Mouse (Mus musculus) midbrain, postnatal 0 days (tissue): ENCODE data around the gene Ucn2. TPM values are rescaled to one million over a fixed set of nuclear protein-coding genes. Genes with fewer than 3 reads are reported as not detected.

ENCODE experiments used
- ATAC-seq: fragments of 200-750 bp; cut with Nextera tagmentation; 2 replicates; pipeline ENCODE4 v1.8.0; 2017; ENCODE audit warnings: moderate number of reproducible peaks, mild to moderate bottlenecking, moderate TSS enrichment, moderate library complexity; ENCODE audit not compliant: low FRiP score
- DNase-seq: peaks from one replicate; pipeline ENCODE4 v3.0.0-alpha.2; 2015; ENCODE audit warnings: low spot score
- H3K27ac ChIP-seq: fragments of 300-500 bp; sonication (generic); 2 replicates; pipeline ENCODE4 v1.5.1; 2014; ENCODE audit warnings: low read depth, mild to moderate bottlenecking, low read length, mixed read lengths
- H3K27me3 ChIP-seq: fragments of 300-500 bp; sonication (generic); 2 replicates; pipeline ENCODE4 v1.6.1; 2014; ENCODE audit warnings: low read length, control low read depth, mixed read lengths; ENCODE audit not compliant: insufficient read depth
- H3K36me3 ChIP-seq: fragments of 300-500 bp; sonication (generic); 2 replicates; pipeline ENCODE4 v1.6.1; 2014; ENCODE audit warnings: low read length, control low read depth, mixed read lengths; ENCODE audit not compliant: insufficient read depth
- H3K4me1 ChIP-seq: fragments of 300-500 bp; sonication (generic); 2 replicates; pipeline ENCODE4 v1.6.1; 2014; ENCODE audit warnings: mild to moderate bottlenecking, control low read depth, antibody characterized with exemption, low read length, mixed read lengths; ENCODE audit not compliant: insufficient read depth
- H3K4me2 ChIP-seq: fragments of 300-500 bp; sonication (generic); 2 replicates; pipeline ENCODE4 v1.6.1; 2014; ENCODE audit warnings: low read depth, mild to moderate bottlenecking, low read length, mixed read lengths; ENCODE audit not compliant: poor library complexity, severe bottlenecking
- H3K4me3 ChIP-seq: fragments of 300-500 bp; sonication (generic); 2 replicates; pipeline ENCODE4 v1.5.1; 2014; ENCODE audit warnings: low read depth, mild to moderate bottlenecking, low read length, moderate library complexity
- H3K9ac ChIP-seq: fragments of 300-500 bp; sonication (generic); replicated peaks from 2 replicates; pipeline ENCODE4 v1.6.1; 2014; ENCODE audit warnings: mild to moderate bottlenecking, low read length, moderate library complexity, mixed read lengths; ENCODE audit not compliant: poor library complexity, severe bottlenecking
- H3K9me3 ChIP-seq: fragments of 300-500 bp; sonication (generic); 2 replicates; pipeline ENCODE4 v1.6.1; 2016; ENCODE audit warnings: low read length, control low read depth
- CTCF ChIP-seq: IDR thresholded peaks from 2 replicates; pipeline ENCODE4 v1.5.1; 2016; ENCODE audit warnings: antibody characterized with exemption, mild to moderate bottlenecking
- WGBS: fragments of 180-500 bp; shearing (Covaris S2); extraction: QIAGEN DNeasy Blood & Tissue Kit; methylation state at CpG from one replicate; pipeline ENCODE4 v1.1.7; 2014; 5-methylcytosine and 5-hydroxymethylcytosine counted together
- polyA plus RNA-seq: library from polyadenylated mRNA; unstranded; fragments of >200 nt; fragmentation: Nextera tagmentation; extraction: Ambion mirVana; gene quantifications from 2 replicates; pipeline ENCODE4 v1.2.1, GENCODE M21; 2015
- total RNA-seq: library from RNA; depleted of rRNA; stranded (reverse); fragments of >200 nt; gene quantifications from 2 replicates; pipeline ENCODE4 v1.2.3, GENCODE M21; 2014; rRNA removed

Ucn2 gene
- total RNA-seq, result not detected in 2 replicates
- not detected in 2 replicates for polyA plus RNA-seq

GRCm38 (mm10) chr9:108985710-108986109 is at the start of gene Ucn2:
Gene Ucn2, plus strand, starts transcription at chr9:108986010.
- H3K4me1 ChIP-seq, result no peaks in the 10 kb centered on the region
- H3K27ac ChIP-seq, result no peak within 1 kb of the TSS
- WGBS, result 90% methylated on average over 3 of the region's 4 CpGs
- no peak within 1 kb of the TSS for H3K4me2 ChIP-seq
- H3K36me3 ChIP-seq, result no peaks in the 10 kb centered on the region
- no peak within 1 kb of the TSS for H3K4me3 ChIP-seq
- H3K9me3 ChIP-seq, result no peaks in the 10 kb centered on the region
- DNase-seq, result no peak
- TF ChIP-seq CTCF, result no peak
- no peak within 1 kb of the TSS for H3K9ac ChIP-seq
- no peak for ATAC-seq
- H3K27me3 ChIP-seq, result no peaks in the 10 kb centered on the region

GRCm38 (mm10) chr9:108936418-108937364 is 49.1 kb upstream of the Ucn2 start, which contains the start of gene Uqcrc1:
Gene Uqcrc1, plus strand, starts transcription at chr9:108936633.
- Histone ChIP-seq H3K27me3 (no peaks in the 10 kb centered on the region), H3K4me3 (peak within 1 kb of the TSS; percentile 88), H3K9ac (peak within 1 kb of the TSS; percentile 95), H3K9me3 (no peaks in the 10 kb centered on the region), H3K36me3 (peaks cover 19% of the 10 kb centered on the region; the same call in 1 of the 2 replicates), H3K27ac (peak within 1 kb of the TSS; percentile 79), H3K4me2 (peak within 1 kb of the TSS; percentile 67), H3K4me1 (peaks cover 3% of the 10 kb centered on the region; the same call in 1 of the 2 replicates)
- peak; percentile 98 for DNase-seq
- peak; percentile 88 for ATAC-seq
- peak; percentile 95 for TF ChIP-seq CTCF
- WGBS, result 2% methylated on average over 58 of the region's 58 CpGs

- Histone ChIP-seq H3K9ac (no peak overlapping the region), H3K27me3 (no peaks in the 10 kb centered on the region), H3K9me3 (no peaks in the 10 kb centered on the region), H3K4me3 (no peak overlapping the region), H3K4me2 (no peak overlapping the region), H3K36me3 (peaks cover 83% of the 10 kb centered on the region), H3K27ac (no peak overlapping the region), H3K4me1 (no peaks in the 10 kb centered on the region)
- DNase-seq, result no peak
- no peak for ATAC-seq
- WGBS, result 89% methylated on average over 9 of the region's 9 CpGs
- no peak for TF ChIP-seq CTCF
These were observed 40.7 kb upstream of the Ucn2 start for GRCm38 (mm10) chr9:108945111-108945510.

GRCm38 (mm10) chr9:108945608-108946007 is 40.2 kb upstream of the Ucn2 start:
- Histone ChIP-seq H3K27me3 (no peaks in the 10 kb centered on the region), H3K4me2 (no peak overlapping the region), H3K9me3 (no peaks in the 10 kb centered on the region), H3K27ac (no peak overlapping the region), H3K4me3 (no peak overlapping the region), H3K36me3 (peaks cover 84% of the 10 kb centered on the region), H3K9ac (no peak overlapping the region), H3K4me1 (no peaks in the 10 kb centered on the region)
- ATAC-seq (no peak), DNase-seq (no peak)
- WGBS, result 89% methylated on average over 5 of the region's 5 CpGs
- TF ChIP-seq CTCF, result no peak

GRCm38 (mm10) chr9:108949231-108949966 is 36.4 kb upstream of the Ucn2 start:
- 86% methylated on average over 13 of the region's 13 CpGs for WGBS
- DNase-seq, result no peak
- H3K9me3 ChIP-seq, result no peaks in the 10 kb centered on the region
- no peak for ATAC-seq
- H3K27ac ChIP-seq, result no peak overlapping the region
- TF ChIP-seq CTCF, result no peak
- H3K4me2 ChIP-seq, result no peak overlapping the region
- peaks cover 15% of the 10 kb centered on the region for H3K27me3 ChIP-seq
- H3K9ac ChIP-seq, result no peak overlapping the region
- no peak overlapping the region for H3K4me3 ChIP-seq
- H3K36me3 ChIP-seq, result peaks cover 57% of the 10 kb centered on the region
- H3K4me1 ChIP-seq, result no peaks in the 10 kb centered on the region
